Mouse (Mus musculus): Measurements from ENCODE around the gene Alg5. TPM values are rescaled to one million over a fixed set of nuclear protein-coding genes. Genes with fewer than 3 reads are reported as not detected.
A peak's percentile ranks its signal among the peaks of the same experiment; 100 is the strongest.

Alg5 gene
- total RNA-seq, 2 experiments from 2014 or later, result 9.3 to 9.4 TPM

GRCm38 (mm10) chr3:54791822-54792677, 56.7 kb downstream of the Alg5 start:
- DNase-seq, result no peak

GRCm38 (mm10) chr3:54793762-54794161, 58.4 kb downstream of the Alg5 start:
- DNase-seq, result no peak

- no peak for DNase-seq
These were observed 60.0 kb downstream of the Alg5 start for GRCm38 (mm10) chr3:54795379-54795778.

- DNase-seq, result no peak
These were observed 60.5 kb downstream of the Alg5 start for GRCm38 (mm10) chr3:54795806-54796205.

GRCm38 (mm10) chr3:54797211-54797610, 61.9 kb downstream of the Alg5 start:
- peak; percentile 9 for DNase-seq

Other genes with a start within 250 kb of the Alg5 start
- gene Supt20, start 42.7 kb upstream of the Alg5 start, total RNA-seq (2021), result 10 to 100 TPM; 12.1 to 12.4 TPM
- not detected for gene Gm21958, start 21.2 kb upstream of the Alg5 start, total RNA-seq (2021)
- gene Exosc8, start 146 bp upstream of the Alg5 start, total RNA-seq (2021), result 1 to 10 TPM; 8.9 to 9.8 TPM
- gene Smad9, start 20.0 kb downstream of the Alg5 start, total RNA-seq (2021), result under 1 TPM; 0.16 to 0.51 TPM
- gene Rfxap, start 72.3 kb downstream of the Alg5 start, total RNA-seq (2021), result 10 to 100 TPM; 29.0 to 30.5 TPM
- not detected for gene Sertm1, start 180.3 kb downstream of the Alg5 start, total RNA-seq (2021)